Mouse (Mus musculus) embryo, embryonic 9.5 days (tissue): ENCODE data around the gene Olfr487.
"Not testable (repeated sequence)": the region's sequence is repeated elsewhere in the genome, so short reads cannot be mapped to it uniquely, and the experiment has no call there.

Experiments
- DNase-seq: peaks from one replicate; pipeline ENCODE4 v3.0.0-alpha.2; 2017; ENCODE audit errors: extremely low spot score

Olfr487 gene

DNA sequence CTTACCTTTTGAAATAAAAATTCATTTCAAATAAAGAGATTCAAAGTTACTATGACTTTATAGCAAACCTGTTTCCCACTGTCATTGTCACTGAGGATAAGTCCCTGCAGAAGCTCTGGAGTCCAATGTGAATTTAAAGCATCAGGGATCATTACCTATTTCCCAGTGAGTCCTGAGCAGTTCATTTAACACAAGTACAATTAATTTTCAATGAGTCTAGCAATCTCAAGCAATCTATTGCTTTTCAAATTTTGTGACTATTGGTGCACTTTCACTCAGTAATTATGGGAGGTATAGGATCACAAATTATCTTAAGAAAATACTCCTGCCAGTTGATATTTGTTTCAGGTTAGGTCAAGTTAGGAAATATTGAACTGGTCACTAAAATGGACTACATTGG lies at the start of gene Olfr487:
TSS of gene Olfr487 (minus strand) at position 101 of the 400 bp plus-strand sequence.
- not testable (repeated sequence) for DNase-seq

DNA sequence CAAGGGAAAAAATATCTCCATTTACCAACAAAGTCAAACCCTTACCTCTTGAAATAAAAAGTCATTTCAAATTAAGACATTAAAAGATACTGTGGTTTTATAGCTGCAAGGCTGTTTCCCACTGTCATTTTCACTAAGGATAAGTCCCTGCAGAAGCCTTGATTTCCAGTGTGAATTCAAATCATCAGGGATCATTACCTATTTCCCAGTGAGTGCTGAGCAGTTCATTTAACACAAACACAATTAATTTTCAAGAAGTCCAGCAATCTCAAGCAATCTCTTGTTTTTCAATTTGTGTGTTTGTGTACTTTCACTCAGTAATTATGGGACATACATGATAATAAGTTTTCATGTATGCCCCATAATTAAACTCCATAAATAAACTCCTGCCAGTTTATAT lies 43.8 kb upstream of the Olfr487 start, which contains the start of gene Olfr488:
TSS of gene Olfr488 (minus strand) at position 101 of the 400 bp plus-strand sequence.
- DNase-seq = no peak

DNA sequence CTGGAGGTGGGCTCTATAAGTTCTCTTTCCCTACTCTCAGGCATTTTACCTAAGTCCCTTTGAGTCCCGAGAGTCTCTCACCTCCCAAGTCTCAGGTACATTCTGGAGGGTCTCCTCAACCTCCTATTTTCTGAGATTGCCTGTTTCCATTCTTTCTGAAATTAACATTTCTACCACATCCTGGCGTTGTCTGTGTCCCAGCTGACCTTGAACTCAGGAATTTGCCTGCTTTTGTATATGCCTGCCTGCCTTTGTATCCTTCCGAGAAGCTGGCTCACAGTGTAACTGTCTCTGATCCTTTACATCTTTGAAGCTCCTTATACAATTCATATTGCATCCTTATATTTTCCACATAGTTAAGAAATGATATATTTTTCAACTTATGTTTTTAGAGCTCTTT lies 19.1 kb upstream of the Olfr487 start:
- no peak for DNase-seq

DNA sequence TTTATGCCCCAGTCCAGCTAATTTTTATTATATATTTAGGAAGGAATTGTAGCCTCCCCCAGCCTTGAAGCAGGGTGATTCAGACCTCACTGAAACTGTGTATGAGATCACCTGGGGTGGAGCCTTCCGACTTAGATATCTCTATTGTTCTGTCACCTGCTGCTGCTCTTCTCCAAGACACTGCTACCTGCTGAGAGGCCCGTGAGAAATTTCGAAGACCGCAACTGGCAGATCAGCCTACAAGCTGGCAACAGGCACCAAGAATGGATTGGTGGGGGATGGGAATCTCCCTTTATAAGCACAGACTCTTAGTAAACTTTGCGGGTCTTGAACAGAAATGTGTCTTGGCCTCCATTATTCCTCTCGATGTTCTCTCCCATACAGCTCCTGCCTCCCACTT lies 17.5 kb downstream of the Olfr487 start:
- no peak for DNase-seq

DNA sequence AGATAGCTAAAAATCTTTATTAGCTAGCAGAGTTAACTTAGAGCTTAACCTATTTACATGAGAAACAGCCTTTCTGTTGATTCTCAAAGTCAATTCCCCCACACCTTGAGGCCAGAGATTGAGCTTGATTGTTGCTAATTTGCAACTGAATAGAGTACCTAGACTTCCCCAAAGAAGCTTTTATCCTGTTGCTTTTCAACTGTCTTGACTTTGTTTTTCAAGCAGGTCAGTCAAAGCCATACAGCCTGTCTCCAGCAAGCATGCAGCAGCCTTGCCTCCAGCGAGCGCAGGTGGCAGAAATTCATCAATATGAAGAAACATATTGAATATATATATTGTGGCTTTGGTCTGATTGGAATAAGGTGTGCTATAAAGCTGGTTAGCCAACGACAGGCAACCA lies 18.1 kb downstream of the Olfr487 start:
- DNase-seq = not testable (repeated sequence)

DNA sequence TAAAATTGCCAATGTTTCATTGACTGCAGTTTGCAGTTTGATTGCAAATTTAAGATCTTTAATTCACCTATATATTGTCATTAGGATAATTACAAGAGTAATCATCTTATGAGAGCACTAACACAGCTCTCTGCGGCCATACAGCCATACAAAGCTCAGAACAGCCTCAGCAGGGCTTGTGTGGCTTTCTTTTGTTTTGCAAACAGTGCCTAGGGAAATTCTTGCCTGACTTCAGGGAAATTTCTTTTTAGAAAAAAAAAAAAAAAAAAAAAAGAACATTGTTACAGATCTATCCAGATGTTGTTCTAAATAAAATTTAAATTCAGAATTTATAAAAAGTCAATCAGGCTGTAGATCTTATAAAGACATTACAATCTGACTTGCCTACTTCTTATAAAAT lies 21.7 kb downstream of the Olfr487 start:
- not testable (repeated sequence) for DNase-seq

DNA sequence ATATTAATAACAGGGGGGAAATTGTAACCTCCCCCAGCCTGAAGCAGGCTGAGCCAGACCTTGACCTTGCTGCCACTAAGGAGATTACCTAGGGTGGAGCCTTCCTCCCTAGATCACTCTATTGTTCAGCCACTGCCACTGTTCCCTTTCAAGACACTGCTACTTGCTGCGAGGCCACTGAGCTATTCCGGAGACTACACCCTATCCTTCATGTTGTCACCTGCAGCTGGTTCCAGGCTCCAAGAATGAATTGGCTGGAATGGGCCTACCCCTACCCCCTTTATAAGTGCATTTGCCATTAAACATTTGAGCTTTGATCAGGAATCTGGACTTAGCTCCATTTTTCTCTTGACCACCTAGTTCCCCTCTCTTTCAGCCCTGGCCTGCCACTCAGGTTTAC lies 23.2 kb downstream of the Olfr487 start:
- DNase-seq = not testable (repeated sequence)

DNA sequence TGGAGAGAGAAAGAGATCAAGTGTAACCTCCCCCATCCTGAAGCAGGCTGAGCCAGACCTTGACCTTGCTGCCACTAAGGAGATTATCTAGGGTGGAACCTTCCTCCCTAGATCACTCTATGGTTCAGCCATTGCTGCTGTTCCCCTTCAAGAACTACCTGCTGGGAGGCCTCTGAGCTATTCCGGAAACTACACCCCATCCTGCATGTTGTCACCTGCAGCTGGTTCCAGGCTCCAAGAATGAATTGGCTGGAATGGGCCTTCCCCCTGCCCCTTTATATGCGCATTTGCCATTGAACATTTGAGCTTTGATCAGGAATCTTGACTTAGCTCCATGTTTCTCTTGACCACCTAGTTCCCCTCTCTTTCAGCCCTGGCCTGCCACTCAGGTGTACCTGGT lies 29.2 kb downstream of the Olfr487 start:
- not testable (repeated sequence) for DNase-seq

DNA sequence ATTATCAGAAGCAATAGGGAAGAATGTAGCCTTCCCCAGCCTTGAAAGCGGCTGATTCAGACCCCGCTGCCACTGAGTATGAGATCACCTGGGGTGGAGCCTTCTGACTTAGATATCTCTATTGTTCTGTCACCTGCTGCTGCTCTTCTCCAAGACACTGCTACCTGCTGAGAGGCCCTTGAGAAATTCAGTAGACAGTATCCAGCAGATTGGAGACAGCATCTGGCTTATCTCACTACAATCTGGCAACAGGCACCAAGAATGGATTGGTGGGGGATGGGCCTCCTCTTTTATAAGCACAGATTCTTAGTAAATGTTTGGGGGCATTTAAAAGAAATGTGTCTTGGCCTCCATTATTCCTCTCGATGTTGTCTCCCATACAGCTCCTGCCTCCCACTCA lies 30.0 kb downstream of the Olfr487 start:
- not testable (repeated sequence) for DNase-seq

DNA sequence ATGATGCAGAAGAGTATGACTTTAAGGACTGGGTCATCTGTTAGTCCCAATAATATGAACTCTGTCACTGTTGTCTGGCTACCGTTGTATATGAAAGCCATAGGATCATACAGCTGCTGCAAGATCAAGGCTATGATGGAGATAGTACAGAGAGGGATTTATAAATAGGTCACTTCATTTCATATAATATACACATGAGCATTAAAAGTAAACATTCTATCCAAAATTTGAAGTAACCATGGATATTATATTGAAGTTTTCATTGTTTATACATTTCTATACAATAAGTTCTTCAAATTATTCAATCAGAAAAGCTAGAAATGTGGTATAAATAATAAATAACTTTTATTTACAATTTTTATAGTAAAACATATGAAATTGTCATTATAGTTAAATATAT lies 41.8 kb downstream of the Olfr487 start, which contains the start of gene Olfr486:
TSS of gene Olfr486 (minus strand) at position 101 of the 400 bp plus-strand sequence.
- DNase-seq = not testable (repeated sequence)

DNA sequence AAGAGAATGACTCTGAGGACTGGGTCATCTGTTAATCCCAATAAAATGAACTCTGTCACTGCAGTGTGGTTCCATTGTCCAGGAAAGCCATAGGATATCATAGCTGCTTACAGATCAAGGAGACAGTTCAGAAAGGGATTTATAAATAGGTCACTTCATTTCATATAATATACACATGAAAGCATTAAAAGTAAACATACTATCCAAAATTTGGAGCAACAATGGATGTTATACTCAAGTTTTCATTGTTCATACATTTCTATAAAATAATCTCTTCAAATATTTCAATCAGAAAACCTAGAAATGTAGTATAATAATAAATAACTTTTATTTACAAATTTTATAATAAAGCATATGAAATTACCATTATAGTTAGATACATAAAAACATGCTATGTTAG lies 54.7 kb downstream of the Olfr487 start, which contains the start of gene Olfr485:
TSS of gene Olfr485 (minus strand) at position 101 of the 400 bp plus-strand sequence.
- DNase-seq = no peak
